Mouse (Mus musculus): Measurements from ENCODE around the gene Espl1. TPM values are rescaled to one million over a fixed set of nuclear protein-coding genes. Genes with fewer than 3 reads are reported as not detected.
"Not testable (repeated sequence)": the region's sequence is repeated elsewhere in the genome, so short reads cannot be mapped to it uniquely, and the experiment has no call there.

Espl1 gene
- polyA plus RNA-seq, 1 experiment from 2014 or later: 45.9 TPM

GRCm38 (mm10) chr15:102335925-102336324, 39.9 kb downstream of the Espl1 start:
- DNase-seq: peak; percentile 76
- peaks cover 74% of the 10 kb centered on the region for H3K36me3 ChIP-seq (ENCODE audit: insufficient read depth)
- peak; percentile 63 for TF ChIP-seq CTCF (IDR thresholded peaks at IDR 0.05; ENCODE audit: low read depth)
- not testable (repeated sequence) for H3K9ac ChIP-seq; H3K4me2 ChIP-seq; H3K9me3 ChIP-seq (ENCODE audit: low read depth, low read length); ATAC-seq (ENCODE audit: insufficient read depth); H3K4me1 ChIP-seq (ENCODE audit: insufficient read depth); H3K27ac ChIP-seq (ENCODE audit: low read depth); H3K4me3 ChIP-seq (ENCODE audit: low read depth, low read length); H3K27me3 ChIP-seq (ENCODE audit: insufficient read depth, low read length)
- 89% methylated on average over 5 of the region's 5 CpGs for WGBS

- H3K4me3 ChIP-seq (ENCODE audit: low read depth, low read length): no peak overlapping the region
- TF ChIP-seq CTCF (IDR thresholded peaks at IDR 0.05; ENCODE audit: low read depth): no peak
- no peak for ATAC-seq (ENCODE audit: insufficient read depth)
- H3K4me2 ChIP-seq: no peak overlapping the region
- peaks cover 74% of the 10 kb centered on the region for H3K36me3 ChIP-seq (ENCODE audit: insufficient read depth)
- no peaks in the 10 kb centered on the region for H3K9me3 ChIP-seq (ENCODE audit: low read depth, low read length)
- 81% methylated on average over 4 of the region's 4 CpGs for WGBS
- peaks cover 9% of the 10 kb centered on the region for H3K4me1 ChIP-seq (ENCODE audit: insufficient read depth)
- H3K9ac ChIP-seq: no peak overlapping the region
- DNase-seq: no peak
- no peak overlapping the region for H3K27ac ChIP-seq (ENCODE audit: low read depth)
- H3K27me3 ChIP-seq (ENCODE audit: insufficient read depth, low read length): no peaks in the 10 kb centered on the region
These were observed 40.9 kb downstream of the Espl1 start for GRCm38 (mm10) chr15:102336946-102337345.

- 56% methylated on average over 5 of the region's 5 CpGs for WGBS
- Histone ChIP-seq H3K27me3 (ENCODE audit: insufficient read depth, low read length) (no peaks in the 10 kb centered on the region), H3K27ac (ENCODE audit: low read depth) (no peak overlapping the region), H3K4me3 (ENCODE audit: low read depth, low read length) (no peak overlapping the region), H3K36me3 (ENCODE audit: insufficient read depth) (peaks cover 75% of the 10 kb centered on the region), H3K9me3 (ENCODE audit: low read depth, low read length) (no peaks in the 10 kb centered on the region), H3K4me2 (no peak overlapping the region), H3K9ac (no peak overlapping the region), H3K4me1 (ENCODE audit: insufficient read depth) (no peaks in the 10 kb centered on the region)
- no peak for DNase-seq
- TF ChIP-seq CTCF (IDR thresholded peaks at IDR 0.05; ENCODE audit: low read depth): no peak
- no peak for ATAC-seq (ENCODE audit: insufficient read depth)
These were observed 43.5 kb downstream of the Espl1 start for GRCm38 (mm10) chr15:102339612-102340011.

DNA sequence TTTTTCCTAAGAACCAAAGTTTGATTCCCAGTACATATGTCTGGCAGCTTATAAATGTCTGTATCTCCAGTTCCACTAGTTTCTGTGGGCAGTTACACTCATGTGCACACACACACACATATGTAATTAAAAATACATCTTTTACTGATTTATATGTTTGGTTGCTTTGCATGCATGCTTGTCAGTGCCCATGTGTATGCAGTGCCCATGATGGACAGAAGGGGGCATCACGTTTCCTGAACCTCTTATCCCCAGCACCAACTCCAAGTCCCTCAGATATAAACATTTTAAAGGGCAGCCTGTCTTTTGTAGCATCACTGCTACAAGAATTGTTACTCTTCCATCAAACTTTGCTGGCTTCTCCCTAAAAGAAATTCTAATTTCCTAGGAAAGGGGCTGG, 45.5 kb downstream of the Espl1 start:
- Histone ChIP-seq H3K4me1 (ENCODE audit: insufficient read depth) (no peaks in the 10 kb centered on the region), H3K9me3 (ENCODE audit: low read depth, low read length) (no peaks in the 10 kb centered on the region), H3K36me3 (ENCODE audit: insufficient read depth) (peaks cover 77% of the 10 kb centered on the region), H3K27ac (ENCODE audit: low read depth) (no peak overlapping the region), H3K4me3 (ENCODE audit: low read depth, low read length) (no peak overlapping the region), H3K4me2 (no peak overlapping the region), H3K27me3 (ENCODE audit: insufficient read depth, low read length) (no peaks in the 10 kb centered on the region), H3K9ac (no peak overlapping the region)
- ATAC-seq (ENCODE audit: insufficient read depth) (no peak), DNase-seq (peak; percentile 75)
- WGBS: 17% methylated on average over 1 of the region's 1 CpGs
- TF ChIP-seq CTCF (IDR thresholded peaks at IDR 0.05; ENCODE audit: low read depth): peak; percentile 74

GRCm38 (mm10) chr15:102344490-102344889, 48.4 kb downstream of the Espl1 start:
- Histone ChIP-seq H3K27ac (ENCODE audit: low read depth) (no peak overlapping the region), H3K9ac (no peak overlapping the region), H3K36me3 (ENCODE audit: insufficient read depth) (peaks cover 57% of the 10 kb centered on the region), H3K4me1 (ENCODE audit: insufficient read depth) (0 out of 2 replicates have a peak, but pooled peaks cover under 1% of the 10 kb centered on the region), H3K9me3 (ENCODE audit: low read depth, low read length) (no peaks in the 10 kb centered on the region), H3K27me3 (ENCODE audit: insufficient read depth, low read length) (no peaks in the 10 kb centered on the region), H3K4me3 (ENCODE audit: low read depth, low read length) (no peak overlapping the region), H3K4me2 (no peak overlapping the region)
- no peak for TF ChIP-seq CTCF (IDR thresholded peaks at IDR 0.05; ENCODE audit: low read depth)
- no peak for ATAC-seq (ENCODE audit: insufficient read depth)
- DNase-seq: no peak
- WGBS: 90% methylated on average over 3 of the region's 3 CpGs

GRCm38 (mm10) chr15:102346444-102346843, 50.4 kb downstream of the Espl1 start:
- DNase-seq (peak; percentile 32), ATAC-seq (ENCODE audit: insufficient read depth) (no peak)
- Histone ChIP-seq H3K36me3 (ENCODE audit: insufficient read depth) (peaks cover 45% of the 10 kb centered on the region), H3K4me2 (no peak overlapping the region), H3K27me3 (ENCODE audit: insufficient read depth, low read length) (no peaks in the 10 kb centered on the region), H3K4me3 (ENCODE audit: low read depth, low read length) (no peak overlapping the region), H3K4me1 (ENCODE audit: insufficient read depth) (0 out of 2 replicates have a peak, but pooled peaks cover 5% of the 10 kb centered on the region), H3K9ac (no peak overlapping the region), H3K9me3 (ENCODE audit: low read depth, low read length) (no peaks in the 10 kb centered on the region), H3K27ac (ENCODE audit: low read depth) (no peak overlapping the region)
- no peak for TF ChIP-seq CTCF (IDR thresholded peaks at IDR 0.05; ENCODE audit: low read depth)
- WGBS: 58% methylated on average over 4 of the region's 4 CpGs

DNA sequence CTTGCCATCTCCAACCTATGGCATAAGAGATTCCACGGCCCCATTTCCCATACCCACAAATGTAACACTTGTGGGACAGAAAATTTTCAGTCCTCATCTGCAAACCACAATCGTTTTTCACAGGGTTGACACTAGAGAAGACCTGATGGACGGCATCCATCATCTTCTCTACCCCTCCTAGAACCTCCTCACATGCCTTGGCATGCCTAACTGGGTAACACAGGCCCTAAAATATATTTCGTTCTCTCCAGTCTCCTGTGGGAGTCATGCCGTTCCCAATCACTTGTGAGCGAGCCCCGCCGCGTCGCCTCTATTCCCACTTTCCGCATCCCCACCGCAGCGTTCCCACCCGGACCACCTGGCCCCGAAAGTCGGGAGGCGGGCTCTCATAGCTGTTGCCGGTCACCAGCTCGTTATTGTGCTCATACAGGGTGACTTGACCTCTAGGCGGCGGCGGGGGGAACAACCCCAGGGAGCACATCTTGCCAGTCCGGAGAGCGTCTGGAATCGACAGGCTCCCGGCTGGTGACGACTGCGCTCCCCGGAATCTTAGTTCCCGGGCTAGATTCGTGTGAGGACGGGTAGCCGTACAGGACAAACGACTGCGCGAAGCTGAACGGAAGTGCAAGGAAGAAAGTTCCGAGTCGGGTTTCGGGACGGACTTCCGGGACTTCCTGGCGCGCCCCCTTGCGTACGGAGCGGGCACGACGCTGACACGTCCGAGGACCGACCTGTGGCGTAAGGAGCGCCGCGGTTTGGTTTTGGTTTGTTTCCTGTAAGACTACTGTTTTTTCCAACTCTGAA, 54.3 kb downstream of the Espl1 start, which contains the start of gene Aaas:
Aaas (minus strand) TSS at position 634 of the 804 bp plus-strand sequence.
- Histone ChIP-seq H3K27me3 (ENCODE audit: insufficient read depth, low read length) (no peaks in the 10 kb centered on the region), H3K9me3 (ENCODE audit: low read depth, low read length) (no peaks in the 10 kb centered on the region), H3K4me3 (ENCODE audit: low read depth, low read length) (peak within 1 kb of the TSS; percentile 57), H3K27ac (ENCODE audit: low read depth) (peak within 1 kb of the TSS; percentile 66; the same call in 1 of the 2 replicates), H3K4me1 (ENCODE audit: insufficient read depth) (0 out of 2 replicates have a peak, but pooled peaks cover 5% of the 10 kb centered on the region), H3K9ac (peak within 1 kb of the TSS; percentile 62), H3K4me2 (peak within 1 kb of the TSS; percentile 86), H3K36me3 (ENCODE audit: insufficient read depth) (peaks cover 21% of the 10 kb centered on the region)
- ATAC-seq (ENCODE audit: insufficient read depth) (peak; percentile 86), DNase-seq (peak; percentile 99)
- WGBS: under 1% methylated on average over 56 of the region's 56 CpGs
- TF ChIP-seq CTCF (IDR thresholded peaks at IDR 0.05; ENCODE audit: low read depth): peak; percentile 92
